Mouse (Mus musculus) thymus, adult 2 months (tissue): ENCODE measurements at regions not wholly inside any gene's neighbourhood (a gene's known extent, or its start where the extent isn't known, plus 50 kb on each side); places are given as distances from the start of the nearest gene placed in this dataset.

Source experiments
- CTCF ChIP-seq: fragments of 200-500 bp; IDR thresholded peaks from 2 replicates; pipeline ENCODE4 v1.5.1; 2012; ENCODE audit warnings: mild to moderate bottlenecking, control low read depth, low read length, moderate library complexity, borderline replicate concordance; ENCODE audit not compliant: control insufficient read depth, poor library complexity, insufficient read depth; ENCODE audit errors: extremely low read depth
- POLR2A ChIP-seq: fragments of 200-500 bp; IDR thresholded peaks from 2 replicates; pipeline ENCODE4 v1.6.1; 2012; ENCODE audit warnings: mild to moderate bottlenecking, low read length, control low read depth, moderate library complexity; ENCODE audit not compliant: control insufficient read depth, poor library complexity, insufficient read depth; ENCODE audit errors: extremely low read depth

- TF ChIP-seq CTCF (no peak), POLR2A (no peak)
These were observed 186.7 kb downstream of the Ccser2 start for GRCm38 (mm10) chr14:36781882-36782281.
